Mouse (Mus musculus): ENCODE data around the gene Atp2b2.

Atp2b2 gene

GRCm38 (mm10) chr6:113939442-113939841, 103.0 kb downstream of the Atp2b2 start:
- no peak for DNase-seq

- DNase-seq, result peak; percentile 6 to 40
These were observed 105.5 kb downstream of the Atp2b2 start for GRCm38 (mm10) chr6:113936811-113937508.

GRCm38 (mm10) chr6:113936111-113936510, 106.3 kb downstream of the Atp2b2 start:
- DNase-seq, result no peak

- peak; percentile 42 to 71 for DNase-seq
These were observed 107.7 kb downstream of the Atp2b2 start for GRCm38 (mm10) chr6:113934692-113935091.

GRCm38 (mm10) chr6:113933261-113934151, 108.9 kb downstream of the Atp2b2 start:
- no peak for DNase-seq

GRCm38 (mm10) chr6:113929191-113929875, 113.1 kb downstream of the Atp2b2 start:
- DNase-seq, result no peak

GRCm38 (mm10) chr6:113923249-113923648, 119.2 kb downstream of the Atp2b2 start:
- no peak for DNase-seq

- no peak for DNase-seq
These were observed 121.9 kb downstream of the Atp2b2 start for GRCm38 (mm10) chr6:113920466-113920865.

- no peak for DNase-seq
These were observed 129.7 kb downstream of the Atp2b2 start for GRCm38 (mm10) chr6:113912753-113913152.

GRCm38 (mm10) chr6:113911094-113911493, 131.3 kb downstream of the Atp2b2 start:
- no peak for DNase-seq

- no peak for DNase-seq
These were observed 131.9 kb downstream of the Atp2b2 start for GRCm38 (mm10) chr6:113910411-113911055.

- no peak for DNase-seq
These were observed 132.6 kb downstream of the Atp2b2 start for GRCm38 (mm10) chr6:113909836-113910235.

- no peak for DNase-seq
These were observed 134.3 kb downstream of the Atp2b2 start for GRCm38 (mm10) chr6:113908066-113908465.

- DNase-seq, result no peak
These were observed 138.0 kb downstream of the Atp2b2 start for GRCm38 (mm10) chr6:113904406-113904805.

- DNase-seq, result no peak
These were observed 146.4 kb downstream of the Atp2b2 start for GRCm38 (mm10) chr6:113896023-113896422.

- no peak for DNase-seq
These were observed 148.4 kb downstream of the Atp2b2 start for GRCm38 (mm10) chr6:113894008-113894407.

GRCm38 (mm10) chr6:113892091-113892674, 150.2 kb downstream of the Atp2b2 start:
- no peak for DNase-seq

- no peak for DNase-seq
These were observed 151.0 kb downstream of the Atp2b2 start for GRCm38 (mm10) chr6:113891225-113891967.

- DNase-seq, result no peak
These were observed 151.6 kb downstream of the Atp2b2 start for GRCm38 (mm10) chr6:113890858-113891213.

GRCm38 (mm10) chr6:113890023-113890857, 152.2 kb downstream of the Atp2b2 start:
- DNase-seq, result no peak

GRCm38 (mm10) chr6:113889180-113889579, 153.2 kb downstream of the Atp2b2 start:
- DNase-seq, result no peak

All from lung, postnatal 4 days (tissue).